Mouse (Mus musculus) right cerebral cortex, adult 2 months (tissue): ENCODE data around the gene S100a11.
"Not testable (repeated sequence)": the region's sequence is repeated elsewhere in the genome, so short reads cannot be mapped to it uniquely, and the experiment has no call there.

ENCODE experiments used
- DNase-seq, 2 experiments: peaks; one replicate each; pipeline ENCODE4 v3.0.0; 2021 to 2022; ENCODE audit warnings: low spot score in 2 of 2

Gene S100a11

DNA sequence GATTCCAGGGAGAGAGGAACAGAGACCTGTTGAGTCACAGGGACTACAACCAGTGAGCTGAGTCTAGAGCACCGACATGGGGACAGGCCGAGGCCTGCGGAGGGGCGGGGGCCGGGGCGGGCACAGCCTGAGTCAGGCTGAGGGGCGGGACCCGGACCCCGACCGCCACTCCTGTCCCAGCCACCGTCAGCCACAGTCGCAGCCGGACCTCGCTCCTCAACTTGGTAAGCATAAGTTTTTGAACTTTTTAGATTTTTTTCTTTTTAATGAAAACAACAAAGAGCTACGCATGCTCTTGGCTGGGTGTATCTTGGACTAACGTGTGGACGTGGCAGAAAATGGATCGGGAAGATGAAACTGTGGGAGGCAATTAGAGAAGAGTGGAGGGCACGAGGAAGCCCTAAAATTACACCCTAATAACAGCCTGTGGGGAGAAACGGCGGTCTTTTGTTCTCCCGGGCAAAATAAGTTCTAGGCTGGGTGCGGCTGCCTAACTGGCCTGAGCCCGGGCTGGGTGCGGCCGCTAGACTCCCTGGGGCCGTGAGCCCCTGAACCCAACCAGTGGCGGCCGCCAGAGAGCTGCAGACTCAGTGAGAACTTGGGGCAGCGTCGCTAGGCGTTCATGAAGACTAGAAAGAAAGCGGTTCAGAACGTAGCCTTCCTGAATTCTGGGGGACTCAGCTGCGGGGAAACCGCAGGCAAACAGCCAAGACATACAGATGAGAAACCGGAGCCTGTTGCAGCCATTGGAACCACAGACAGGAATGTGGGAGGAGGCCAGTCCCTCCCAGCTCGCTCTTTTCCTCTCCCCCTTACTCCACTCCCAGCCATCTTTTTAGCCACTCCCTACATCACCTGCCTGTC lies at the start of gene S100a11:
TSS of gene S100a11 (plus strand) at position 159 of the 864 bp plus-strand sequence.
- peak; percentile 4 to 14 for DNase-seq

DNA sequence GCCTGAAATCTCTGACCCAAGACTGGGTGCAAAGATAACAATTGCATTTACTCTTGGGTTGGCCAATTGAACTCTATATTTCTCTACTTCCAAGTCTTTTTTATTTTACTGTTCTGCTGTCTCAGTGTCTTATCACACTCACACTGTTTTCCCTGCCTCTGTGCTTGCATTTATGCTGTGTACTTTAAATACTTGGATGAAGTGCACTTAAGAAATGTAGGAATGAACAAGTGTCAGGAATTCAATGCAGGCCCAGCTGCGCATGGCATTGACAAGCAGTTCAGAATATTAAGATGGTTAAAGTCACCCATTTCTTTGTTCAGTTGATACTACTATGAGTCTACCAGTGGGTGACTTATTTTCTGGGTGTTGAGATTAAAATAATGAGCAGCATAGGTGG lies 40.2 kb upstream of the S100a11 start:
- no peak for DNase-seq

DNA sequence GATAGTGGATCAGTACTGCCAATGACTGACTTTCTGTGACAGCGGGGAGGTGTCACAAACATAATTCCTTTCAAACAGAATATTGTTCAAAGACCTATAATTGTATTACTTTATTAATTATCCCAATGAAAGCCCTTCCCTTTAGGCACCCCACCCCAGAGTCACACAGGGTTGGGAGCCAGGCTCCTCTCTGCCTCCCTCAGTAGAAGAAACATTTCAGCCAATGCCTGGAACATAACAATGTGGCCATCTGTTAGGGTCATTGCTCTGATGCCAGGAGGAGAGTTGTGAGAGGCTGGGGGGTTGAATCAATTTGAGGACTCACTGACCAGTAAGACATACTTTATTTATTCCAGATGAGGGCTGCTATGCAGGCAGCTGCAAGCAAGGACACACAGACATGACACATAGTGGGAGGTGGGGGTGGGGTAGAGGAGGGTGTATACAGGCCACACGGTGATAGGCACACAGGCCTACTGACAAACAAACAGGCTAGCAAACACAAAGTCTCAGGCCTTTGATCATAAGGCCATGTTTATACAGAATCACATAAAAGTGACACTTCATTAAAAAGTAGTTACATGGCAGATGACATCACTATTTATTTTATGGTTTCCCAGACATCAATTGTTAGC lies 38.2 kb upstream of the S100a11 start:
- no peak for DNase-seq

DNA sequence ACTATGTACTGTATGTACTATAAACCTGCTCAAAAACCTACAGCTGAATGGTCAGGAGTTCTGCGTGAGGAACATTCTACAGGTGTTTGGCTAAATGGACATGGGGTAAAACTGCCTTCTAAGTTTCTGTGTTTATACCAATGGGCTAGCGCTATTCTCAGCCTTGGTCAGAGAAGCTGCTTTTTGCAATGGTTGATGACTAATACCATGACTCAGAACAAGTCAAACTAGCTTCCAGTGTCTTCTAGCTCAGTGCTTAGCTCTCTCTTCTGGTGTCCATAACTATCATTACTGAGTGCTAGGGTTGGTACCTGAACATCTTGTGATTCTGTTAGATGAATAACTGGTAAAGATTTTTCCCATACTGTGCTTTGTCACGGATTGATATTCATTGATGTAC lies 34.7 kb upstream of the S100a11 start:
- no peak for DNase-seq

DNA sequence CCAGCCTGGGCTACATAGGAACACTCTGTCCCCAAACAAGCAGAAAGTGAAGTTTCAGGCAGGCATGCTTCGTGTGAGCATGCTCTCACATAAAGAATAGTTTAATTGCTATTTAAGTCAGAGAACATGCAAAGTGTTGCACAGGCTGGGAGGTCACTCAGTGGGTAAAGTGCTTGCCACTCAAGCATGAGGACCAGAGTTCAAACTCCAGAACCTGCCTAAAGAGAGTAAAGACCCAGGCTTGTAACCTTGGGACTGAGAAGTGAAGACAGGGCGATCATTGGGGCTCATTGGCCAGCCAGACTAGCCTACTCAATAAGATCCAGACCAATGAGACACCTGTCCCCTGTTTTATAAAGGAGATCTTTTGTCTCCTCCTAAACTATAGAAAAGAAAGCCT lies 31.7 kb upstream of the S100a11 start:
- no peak for DNase-seq

DNA sequence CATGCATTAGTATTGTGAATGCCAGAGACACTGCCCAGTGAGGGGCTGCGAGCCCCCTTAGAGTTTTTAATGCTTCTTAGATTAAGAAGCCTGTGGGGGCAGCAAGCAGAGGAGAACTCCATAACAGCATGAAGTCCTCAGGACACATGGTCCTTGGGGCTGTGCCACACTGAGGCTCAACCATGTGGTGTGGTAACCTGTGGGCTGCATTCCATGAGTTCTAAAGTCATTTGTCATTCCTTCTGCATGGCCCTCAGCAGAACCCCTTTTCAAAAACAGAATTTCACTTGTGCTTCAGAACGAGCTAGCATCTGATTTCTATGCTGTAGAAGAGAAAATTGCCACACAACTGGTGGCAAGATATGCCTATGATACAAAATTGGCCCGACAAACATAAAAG lies 28.1 kb upstream of the S100a11 start:
- DNase-seq: no peak

DNA sequence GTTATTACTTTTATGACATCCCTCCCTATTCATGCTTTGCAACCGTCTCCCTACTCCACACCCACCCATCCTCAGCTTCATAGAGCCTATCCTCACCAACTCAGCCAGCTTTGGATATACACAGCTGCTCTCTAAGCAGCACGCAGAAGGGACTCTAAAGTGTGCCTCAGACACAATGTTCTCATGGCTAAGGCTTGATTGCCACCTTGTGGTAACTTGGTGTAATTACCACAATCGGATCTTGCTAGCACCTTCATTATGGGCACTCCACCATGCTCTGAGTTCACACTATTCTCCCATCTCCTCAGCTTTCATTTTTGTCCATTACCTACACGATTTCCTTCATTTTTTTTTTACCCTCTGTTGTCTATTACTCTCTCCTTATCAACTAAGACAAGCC lies 26.3 kb upstream of the S100a11 start:
- peak; percentile 59 to 68 for DNase-seq

DNA sequence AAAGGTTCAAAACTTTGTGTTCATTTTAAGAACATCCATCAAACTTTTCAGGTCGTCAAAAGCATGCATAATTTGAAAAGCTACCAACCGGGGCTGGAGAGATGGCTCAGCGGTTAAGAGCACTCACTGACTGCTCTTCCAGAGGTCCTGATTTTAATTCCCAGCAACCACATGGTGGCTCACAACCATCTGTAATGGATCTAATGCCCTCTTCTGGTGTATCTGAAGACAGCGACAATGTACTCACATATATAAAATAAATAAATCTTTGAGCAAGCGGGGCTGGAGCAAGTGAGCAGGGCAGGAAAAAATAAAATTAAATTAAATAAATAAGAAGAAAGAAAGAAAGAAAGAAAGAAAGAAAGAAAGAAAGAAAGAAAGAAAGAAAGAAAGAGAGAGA lies 25.5 kb upstream of the S100a11 start:
- not testable (repeated sequence) for DNase-seq

DNA sequence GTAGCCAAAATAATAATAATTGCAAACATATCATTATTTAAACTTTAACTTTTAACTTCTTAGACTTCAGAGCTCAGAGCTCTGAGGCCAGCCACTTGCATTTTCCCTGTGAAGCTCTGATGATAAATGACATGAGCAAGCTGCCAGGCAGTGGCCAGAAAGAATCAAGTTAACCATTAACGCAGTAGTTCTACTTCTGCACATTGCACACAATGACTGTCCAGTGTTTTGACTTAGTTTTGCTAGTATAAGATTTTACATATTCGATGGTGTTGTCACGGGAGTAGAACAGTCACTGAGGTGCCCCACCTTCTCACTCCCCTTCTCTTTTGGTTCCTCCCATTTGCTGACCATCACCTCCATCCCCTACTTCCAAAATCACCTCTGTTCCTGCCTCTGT lies 23.2 kb upstream of the S100a11 start:
- DNase-seq: no peak

DNA sequence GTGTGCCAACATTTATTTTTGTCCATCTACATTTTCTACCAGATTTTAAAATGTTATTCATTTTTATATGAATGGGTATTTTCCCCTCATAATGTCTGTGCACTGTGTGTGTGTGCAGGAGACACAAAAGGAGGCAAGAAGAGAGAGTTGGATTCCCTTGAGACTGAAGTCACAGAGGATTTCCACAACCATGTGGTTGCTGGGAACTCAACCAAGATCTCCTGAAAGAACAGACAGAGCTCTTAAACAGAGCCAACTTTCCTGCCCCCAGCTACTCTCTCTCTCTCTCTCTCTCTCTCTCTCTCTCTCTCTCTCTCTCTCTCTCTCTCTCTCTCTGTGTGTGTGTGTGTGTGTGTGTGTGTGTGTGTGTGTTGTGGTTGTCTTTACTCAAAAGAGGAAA lies 21.2 kb upstream of the S100a11 start:
- no peak for DNase-seq

DNA sequence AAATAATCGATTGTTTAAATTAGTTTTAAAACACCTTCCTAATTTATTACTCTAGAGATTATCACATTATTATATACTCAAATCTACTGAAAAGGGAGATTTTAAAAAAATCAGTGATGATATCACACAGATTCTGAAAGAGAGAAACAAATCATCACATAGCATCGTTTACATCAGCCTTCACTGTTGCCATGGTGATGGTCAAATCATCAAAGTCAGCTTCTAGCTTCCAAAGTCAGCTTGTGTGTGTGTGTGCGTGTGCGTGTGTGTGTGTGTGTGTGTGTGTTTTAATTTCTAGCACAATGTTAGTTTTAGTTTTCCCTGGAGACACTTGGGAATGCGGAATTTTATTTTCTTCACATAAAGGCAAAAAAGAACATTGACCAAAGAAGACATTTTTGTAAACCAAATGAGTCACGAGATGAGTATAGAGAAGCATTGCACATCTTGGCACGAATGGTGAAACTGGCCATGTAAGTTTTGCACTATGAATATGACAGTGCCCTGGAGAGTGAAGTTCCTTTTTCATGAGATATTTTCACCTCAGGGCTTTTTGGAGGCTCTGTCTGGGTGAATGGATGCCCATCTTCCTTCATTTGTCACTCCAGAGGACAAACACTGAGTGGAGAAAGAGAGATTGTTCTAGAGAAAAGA lies 15.6 kb upstream of the S100a11 start:
- DNase-seq: no peak

DNA sequence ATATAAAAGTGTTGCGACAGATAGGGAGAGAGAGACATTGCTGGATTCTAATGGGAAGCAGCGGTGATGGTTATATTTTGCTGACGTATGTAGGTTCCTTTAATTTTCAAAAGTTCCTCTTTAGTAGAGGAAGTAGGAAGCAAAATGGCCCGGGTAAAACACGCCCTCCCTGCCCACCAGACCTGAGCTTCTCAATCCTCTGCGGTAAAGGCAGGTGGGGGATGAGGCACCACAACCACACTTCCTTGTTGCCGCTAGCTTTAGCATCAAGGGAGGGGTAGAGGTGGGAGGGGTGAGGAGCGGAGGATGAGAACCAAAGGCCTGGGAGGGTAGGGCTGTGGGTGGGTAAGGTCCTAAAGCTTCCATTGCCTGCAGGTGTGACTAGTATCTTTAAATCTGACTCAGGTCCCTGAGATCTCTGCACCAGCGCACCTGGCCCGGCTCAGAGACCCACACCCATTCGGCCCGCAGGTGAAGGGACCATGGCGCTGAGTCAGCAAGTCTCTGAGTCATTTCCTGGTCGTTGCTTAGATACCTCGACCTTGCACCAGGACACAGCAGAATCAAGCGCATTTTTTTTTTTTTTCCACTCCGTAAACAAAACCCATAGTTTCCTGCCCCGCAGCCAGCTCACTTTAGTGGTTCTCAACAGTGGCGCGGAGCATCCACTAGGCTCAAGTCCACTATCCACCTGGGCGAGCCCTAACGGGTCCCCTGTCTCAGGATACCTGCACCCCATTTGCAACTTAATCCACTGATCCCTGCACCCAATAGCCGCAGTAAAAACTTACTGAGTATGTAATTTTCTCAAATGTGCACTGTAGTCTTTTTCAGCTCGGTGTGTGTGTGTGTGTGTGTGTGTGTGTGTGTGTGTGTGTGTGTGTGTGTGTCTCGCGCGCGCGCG lies 14.1 kb upstream of the S100a11 start:
- no peak for DNase-seq

DNA sequence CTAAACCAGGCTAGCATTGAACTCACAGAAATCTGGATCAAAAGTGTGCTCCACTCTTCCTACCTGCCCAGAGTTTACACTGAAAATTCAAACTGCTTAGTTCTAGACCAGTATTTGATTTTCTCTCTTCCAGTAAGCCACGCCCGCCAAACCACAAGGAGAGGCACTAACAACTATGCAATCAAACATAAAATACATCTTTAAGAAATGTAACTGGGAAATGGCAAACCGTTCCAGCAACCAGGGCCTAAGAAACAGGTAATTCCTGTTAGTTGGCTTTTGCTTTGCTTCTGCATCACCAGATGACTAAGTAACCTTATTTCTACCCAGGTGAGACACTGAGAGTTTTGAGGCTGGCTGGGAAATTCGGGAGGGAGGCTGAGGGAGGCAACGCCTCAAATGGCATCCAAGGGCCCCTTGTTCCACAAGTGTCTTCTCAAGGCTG lies 13.4 kb upstream of the S100a11 start:
- no peak for DNase-seq

DNA sequence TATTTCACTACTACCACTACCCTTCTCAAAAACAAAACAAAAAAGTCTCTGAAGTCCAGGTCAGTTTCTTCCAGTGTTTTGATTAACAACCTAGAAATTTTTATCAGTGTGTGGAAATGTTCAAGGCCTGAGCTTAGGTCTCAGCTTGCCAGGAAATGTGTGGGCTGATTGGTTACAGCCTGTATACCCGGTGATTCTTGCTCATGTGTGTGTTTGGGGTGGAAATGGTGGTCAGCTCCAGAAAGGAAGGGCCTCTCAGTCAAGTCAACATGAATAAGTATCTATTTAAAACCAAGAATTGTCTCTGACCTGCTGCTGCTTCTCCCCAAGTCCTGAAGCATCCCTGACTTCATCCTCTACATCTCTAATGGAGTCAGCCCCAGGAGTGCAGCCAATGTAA lies 11.0 kb upstream of the S100a11 start:
- no peak for DNase-seq

DNA sequence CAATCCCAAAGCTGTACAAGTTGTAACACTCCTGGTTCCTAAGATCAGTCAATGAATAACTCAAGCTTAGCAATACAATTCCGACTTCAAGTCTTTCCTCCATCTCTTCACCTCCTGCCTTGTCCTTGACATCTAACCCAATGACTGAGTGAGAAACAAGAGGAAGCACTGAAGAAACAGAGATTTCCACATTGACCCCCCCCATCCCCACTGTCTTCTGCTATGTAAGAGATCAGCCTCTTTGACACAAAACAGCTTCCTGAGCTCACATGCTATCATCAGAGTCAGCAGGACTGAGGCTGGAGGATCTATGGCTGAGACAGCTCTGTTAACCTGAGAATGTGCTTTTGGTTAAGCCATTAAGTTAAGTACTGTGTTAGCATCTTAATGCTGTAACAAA lies 9.3 kb upstream of the S100a11 start:
- DNase-seq: no peak

DNA sequence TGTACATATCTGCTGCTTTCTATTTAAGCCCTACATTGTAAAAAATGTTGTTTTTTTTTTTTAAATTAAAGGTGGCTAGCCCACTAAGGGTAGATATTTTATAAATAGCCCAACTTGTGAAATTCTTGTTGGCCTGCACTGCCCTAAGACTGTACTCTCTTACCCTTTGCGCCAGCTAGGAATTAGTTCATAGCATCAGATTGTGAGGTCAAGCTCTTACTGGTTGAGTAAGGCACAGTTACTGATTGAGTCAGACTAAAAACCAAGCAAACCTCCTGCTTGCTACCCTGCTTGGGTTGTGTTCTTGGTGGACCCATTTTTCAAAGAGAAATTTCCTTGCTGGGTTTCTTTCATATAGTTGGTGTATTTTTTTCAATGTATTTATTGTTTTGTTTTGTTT lies 8.5 kb upstream of the S100a11 start:
- DNase-seq: no peak

DNA sequence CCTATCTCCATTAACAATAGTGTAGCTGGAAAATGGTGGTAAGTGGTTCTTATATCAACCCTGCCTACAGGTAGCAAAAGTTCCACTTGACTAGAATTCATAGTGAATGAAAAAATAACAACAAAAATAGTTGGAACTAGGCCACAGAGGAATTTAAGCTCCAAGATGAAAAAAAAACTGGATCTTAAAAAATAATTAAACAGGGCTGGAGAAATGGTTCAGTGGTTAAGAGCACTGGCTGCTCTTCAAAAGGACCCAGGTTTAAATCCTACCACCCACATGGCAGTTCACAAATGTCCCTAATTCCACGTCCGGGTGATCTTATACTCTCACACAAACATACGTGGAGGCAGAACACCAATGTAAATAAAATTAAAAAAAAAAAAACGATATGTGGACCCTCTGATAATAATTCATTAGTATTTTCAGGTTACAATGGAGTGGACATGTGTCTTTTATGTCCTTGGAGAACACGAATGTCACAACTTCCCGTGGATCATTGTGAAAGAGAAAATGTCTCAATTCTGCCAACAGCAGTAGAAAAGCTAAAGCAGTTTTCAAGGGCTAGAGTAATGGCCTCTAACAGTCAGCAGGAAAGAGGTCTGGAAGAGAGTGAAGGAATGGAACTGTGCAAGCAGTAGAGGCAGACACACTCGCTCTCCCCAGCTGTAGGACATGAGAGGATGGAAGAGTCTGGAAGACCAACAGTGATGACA lies 7.7 kb upstream of the S100a11 start:
- DNase-seq: no peak

DNA sequence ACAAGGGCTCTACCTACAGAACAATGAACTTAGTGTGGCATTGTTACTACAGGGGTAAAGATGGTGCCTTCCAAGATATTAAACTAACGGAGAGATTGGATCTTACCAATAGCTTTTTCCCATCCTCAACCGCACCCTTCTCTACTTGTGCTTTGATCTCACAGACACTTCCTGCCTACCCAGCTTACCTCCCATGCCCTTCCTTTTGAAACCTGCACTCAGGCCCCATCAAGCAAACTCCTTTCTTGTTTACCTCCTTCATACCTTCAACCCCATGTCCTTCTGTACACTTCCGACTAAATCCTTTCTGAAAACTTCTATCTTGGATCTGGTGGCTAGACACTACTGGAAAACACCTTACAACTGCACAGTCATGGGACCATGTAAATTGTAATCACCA lies 5.7 kb upstream of the S100a11 start:
- no peak for DNase-seq

DNA sequence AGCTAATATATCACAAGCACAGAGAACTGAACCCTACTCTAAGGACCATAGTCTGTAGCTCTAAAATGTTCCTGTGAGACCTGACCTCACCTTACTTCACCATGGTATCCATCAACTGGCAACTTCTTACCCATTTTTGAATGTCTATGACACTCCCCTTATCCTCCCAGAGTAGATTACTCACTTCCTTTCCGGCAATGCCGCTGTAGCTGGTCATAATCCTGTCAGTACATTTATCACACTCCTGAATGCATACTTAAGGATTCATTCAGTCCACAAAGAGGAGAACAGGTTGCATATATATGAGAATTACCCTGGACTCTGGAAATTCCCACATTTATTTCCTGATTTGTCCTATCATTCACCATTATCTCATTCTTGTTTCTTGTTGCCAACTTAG lies 2.9 kb upstream of the S100a11 start:
- DNase-seq: no peak

DNA sequence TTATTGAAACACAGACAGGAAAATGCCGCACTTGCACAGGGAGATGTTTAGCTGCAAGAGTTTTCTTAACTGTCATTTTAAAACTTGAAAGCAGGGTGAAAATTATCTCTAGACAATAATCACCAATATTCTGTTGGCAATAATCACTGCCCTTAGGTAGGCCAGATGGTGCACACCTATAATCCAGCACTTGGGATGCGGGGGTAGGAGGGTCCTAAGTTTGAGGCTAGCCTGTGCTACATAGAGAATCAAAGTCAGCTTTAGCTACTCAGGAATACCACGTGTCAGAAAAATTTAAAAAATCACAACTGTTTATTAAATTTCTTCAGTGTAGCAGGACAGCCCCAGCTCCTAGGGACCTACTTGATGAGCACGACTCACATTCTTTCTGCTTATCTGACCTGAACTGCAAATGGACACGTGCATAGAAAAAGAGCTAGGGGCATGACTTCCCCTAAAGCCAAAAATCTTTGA lies 395 bp upstream of the S100a11 start:
- DNase-seq: no peak

DNA sequence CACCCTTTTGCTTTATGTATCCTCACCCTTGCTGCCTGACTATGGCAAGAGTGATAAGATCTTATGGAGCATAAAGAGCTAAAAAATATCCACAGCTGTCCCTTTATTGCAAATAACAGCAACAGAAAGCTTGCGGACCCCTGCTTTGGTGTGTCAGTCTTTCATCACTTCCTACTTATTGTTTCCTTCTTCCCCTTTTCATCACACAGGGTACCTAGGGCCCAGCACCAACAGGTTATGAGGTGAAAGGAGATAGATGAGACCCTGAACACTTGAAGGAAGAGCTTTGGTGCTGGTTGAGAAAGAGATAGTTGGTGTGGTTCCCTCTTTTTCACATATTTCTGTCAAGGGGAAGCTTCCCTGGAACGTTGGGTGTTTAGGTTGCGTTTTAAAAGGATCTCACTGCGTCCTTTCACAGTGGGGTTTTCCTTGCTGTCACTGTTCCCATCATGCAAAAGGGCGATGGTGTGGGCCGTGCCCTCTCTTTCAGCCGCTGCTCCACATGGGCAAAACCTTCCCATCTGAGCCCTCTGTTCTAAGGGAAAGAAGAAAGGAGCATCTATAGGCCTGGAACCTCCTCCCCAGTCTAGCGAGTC lies 1.3 kb downstream of the S100a11 start:
- DNase-seq: no peak
